Mouse (Mus musculus) myocyte (in vitro differentiated cells): ENCODE measurements at regions not wholly inside any gene's neighbourhood (a gene's known extent, or its start where the extent isn't known, plus 50 kb on each side); places are given as distances from the start of the nearest gene placed in this dataset.
A peak's percentile ranks its signal among the peaks of the same experiment; 100 is the strongest.

Experiments used
- H3K27me3 ChIP-seq: one replicate; pipeline ENCODE4 v1.6.1; 2011; ENCODE audit not compliant: control insufficient read depth, insufficient read depth, insufficient read length
- H3K36me3 ChIP-seq: one replicate; pipeline ENCODE4 v1.6.1; 2011; ENCODE audit not compliant: control insufficient read depth, insufficient read depth
- H3K4me2 ChIP-seq: one replicate; pipeline ENCODE4 v1.6.1; 2011; ENCODE audit warnings: low read depth, control low read depth
- H3K4me3 ChIP-seq: one replicate; pipeline ENCODE4 v1.5.1; 2011; ENCODE audit warnings: mild to moderate bottlenecking, control low read depth, moderate library complexity
- H3K79me2 ChIP-seq: one replicate; pipeline ENCODE4 v1.6.1; 2011; ENCODE audit not compliant: control insufficient read depth, insufficient read depth
- H3ac ChIP-seq: one replicate; pipeline ENCODE4 v1.6.1; 2011; ENCODE audit not compliant: control insufficient read depth, insufficient read length
- CEBPB ChIP-seq: IDR thresholded peaks from 2 replicates; pipeline ENCODE4 v1.6.1; 2011; ENCODE audit warnings: mild to moderate bottlenecking, moderate library complexity; ENCODE audit not compliant: poor library complexity, insufficient read depth, severe bottlenecking
- E2F4 ChIP-seq: IDR thresholded peaks from one replicate; pipeline ENCODE4 v1.6.1; 2011; ENCODE audit warnings: mild to moderate bottlenecking, control low read depth, moderate library complexity; ENCODE audit not compliant: insufficient read depth
- MAX ChIP-seq: IDR thresholded peaks from one replicate; pipeline ENCODE4 v1.6.1; 2011; ENCODE audit warnings: low read depth, mild to moderate bottlenecking, control low read depth
- MYOD1 ChIP-seq, 3 experiments: IDR thresholded peaks; one replicate each; pipeline ENCODE4 v1.6.1; 2011; ENCODE audit warnings: control low read depth in 2 of 3, low read depth in 2 of 3, mild to moderate bottlenecking in 2 of 3, moderate library complexity in 1 of 3; ENCODE audit not compliant: insufficient read length in 2 of 3, control insufficient read depth in 1 of 3
- MYOG ChIP-seq, 3 experiments: IDR thresholded peaks; one replicate each; pipeline ENCODE4 v1.6.1; 2011; ENCODE audit warnings: control low read depth in 2 of 3, low read depth in 2 of 3, mild to moderate bottlenecking in 2 of 3; ENCODE audit not compliant: insufficient read length in 2 of 3, control insufficient read depth in 1 of 3, insufficient read depth in 1 of 3
- POLR2A ChIP-seq: IDR thresholded peaks from one replicate; pipeline ENCODE4 v1.6.1; 2011; ENCODE audit warnings: low read depth, mild to moderate bottlenecking, control low read depth, moderate library complexity; ENCODE audit not compliant: insufficient read length
- POLR2AphosphoS2 ChIP-seq: IDR thresholded peaks from one replicate; pipeline ENCODE4 v1.6.1; 2011; ENCODE audit warnings: low read depth, control low read depth; ENCODE audit not compliant: insufficient read length
- REST ChIP-seq: IDR thresholded peaks from one replicate; pipeline ENCODE4 v1.6.1; 2011; ENCODE audit warnings: mild to moderate bottlenecking, control low read depth, moderate library complexity; ENCODE audit not compliant: insufficient read depth, insufficient read length
- SRF ChIP-seq: IDR thresholded peaks from one replicate; pipeline ENCODE4 v1.6.1; 2011; ENCODE audit warnings: low read depth; ENCODE audit not compliant: control insufficient read depth, insufficient read length
- TCF12 ChIP-seq: IDR thresholded peaks from one replicate; pipeline ENCODE4 v1.6.1; 2011; ENCODE audit warnings: mild to moderate bottlenecking, control low read depth; ENCODE audit not compliant: poor library complexity, insufficient read depth, severe bottlenecking
- TCF3 ChIP-seq: IDR thresholded peaks from one replicate; pipeline ENCODE4 v1.6.1; 2011; ENCODE audit warnings: low read depth, control low read depth; ENCODE audit not compliant: insufficient read length
- USF1 ChIP-seq: IDR thresholded peaks from one replicate; pipeline ENCODE4 v1.6.1; 2011; ENCODE audit warnings: low read depth, mild to moderate bottlenecking, control low read depth, moderate library complexity

GRCm38 (mm10) chr15:49043035-49043434 lies 4841.7 kb upstream of the Gm7489 start:
- Histone ChIP-seq H3K79me2 (no peaks in the 10 kb centered on the region), H3K4me3 (no peak overlapping the region), H3ac (no peak overlapping the region), H3K36me3 (no peaks in the 10 kb centered on the region), H3K27me3 (no peaks in the 10 kb centered on the region), H3K4me2 (no peak overlapping the region)
- TF ChIP-seq MYOG (IDR thresholded peaks at IDR 0.05; ENCODE audit: control insufficient read depth in 1 of 3, insufficient read depth in 1 of 3, insufficient read length in 2 of 3, low read depth in 2 of 3) (no peak), USF1 (no peak), TCF12 (no peak), POLR2AphosphoS2 (no peak), TCF3 (no peak), POLR2A (no peak), MYOD1 (IDR thresholded peaks at IDR 0.05; ENCODE audit: control insufficient read depth in 1 of 3, insufficient read length in 2 of 3, low read depth in 2 of 3) (no peak), E2F4 (no peak), REST (no peak), MAX (no peak), SRF (no peak), CEBPB (no peak)

- no peak overlapping the region for H3ac ChIP-seq
- H3K27me3 ChIP-seq: no peaks in the 10 kb centered on the region
- no peaks in the 10 kb centered on the region for H3K36me3 ChIP-seq
- no peaks in the 10 kb centered on the region for H3K79me2 ChIP-seq
- TF ChIP-seq MYOG (IDR thresholded peaks at IDR 0.05; ENCODE audit: control insufficient read depth in 1 of 3, insufficient read depth in 1 of 3, insufficient read length in 2 of 3, low read depth in 2 of 3): no peak
- TF ChIP-seq MAX: no peak
- no peak for TF ChIP-seq USF1
- no peak for TF ChIP-seq CEBPB
- no peak for TF ChIP-seq REST
- TF ChIP-seq TCF3: no peak
- TF ChIP-seq POLR2AphosphoS2: no peak
- no peak for TF ChIP-seq TCF12
- no peak for TF ChIP-seq SRF
- no peak for TF ChIP-seq E2F4
- TF ChIP-seq POLR2A: no peak
- no peak for TF ChIP-seq MYOD1 (IDR thresholded peaks at IDR 0.05; ENCODE audit: control insufficient read depth in 1 of 3, insufficient read length in 2 of 3, low read depth in 2 of 3)
- no peak overlapping the region for H3K4me3 ChIP-seq
- H3K4me2 ChIP-seq: no peak overlapping the region
These were observed 4819.6 kb upstream of the Gm7489 start for GRCm38 (mm10) chr15:49065069-49065468.

GRCm38 (mm10) chr15:49065875-49066274 lies 4818.8 kb upstream of the Gm7489 start:
- Histone ChIP-seq H3K79me2 (no peaks in the 10 kb centered on the region), H3K4me3 (no peak overlapping the region)
- TF ChIP-seq USF1: no peak
- peak; percentile 98 for TF ChIP-seq CEBPB

GRCm38 (mm10) chr15:49066367-49066766 lies 4818.3 kb upstream of the Gm7489 start:
- TF ChIP-seq USF1: no peak
- no peaks in the 10 kb centered on the region for H3K27me3 ChIP-seq
- H3K36me3 ChIP-seq: no peaks in the 10 kb centered on the region
- no peak overlapping the region for H3K4me3 ChIP-seq
- H3ac ChIP-seq: no peak overlapping the region
- no peak overlapping the region for H3K4me2 ChIP-seq
- no peaks in the 10 kb centered on the region for H3K79me2 ChIP-seq

More at GRCm38 (mm10) chr15:49065875-49066274, 4818.8 kb upstream of the Gm7489 start:
- H3K4me2 ChIP-seq: peak overlapping the region; percentile 8
- no peaks in the 10 kb centered on the region for H3K27me3 ChIP-seq
- H3K36me3 ChIP-seq: no peaks in the 10 kb centered on the region
- H3ac ChIP-seq: no peak overlapping the region
